Mouse (Mus musculus) liver, adult 2 months (tissue): ENCODE measurements at regions not wholly inside any gene's neighbourhood (a gene's known extent, or its start where the extent isn't known, plus 50 kb on each side); places are given as distances from the start of the nearest gene placed in this dataset.

Experiments used
- CTCF ChIP-seq: fragments of 200-500 bp; IDR thresholded peaks from 2 replicates; pipeline ENCODE4 v1.5.1; 2011; ENCODE audit warnings: low read depth, low read length, control low read depth
- POLR2A ChIP-seq: fragments of 200-500 bp; IDR thresholded peaks from 2 replicates; pipeline ENCODE4 v1.6.1; 2011; ENCODE audit warnings: low read length, control low read depth; ENCODE audit not compliant: insufficient read depth; ENCODE audit errors: extremely low read depth

DNA sequence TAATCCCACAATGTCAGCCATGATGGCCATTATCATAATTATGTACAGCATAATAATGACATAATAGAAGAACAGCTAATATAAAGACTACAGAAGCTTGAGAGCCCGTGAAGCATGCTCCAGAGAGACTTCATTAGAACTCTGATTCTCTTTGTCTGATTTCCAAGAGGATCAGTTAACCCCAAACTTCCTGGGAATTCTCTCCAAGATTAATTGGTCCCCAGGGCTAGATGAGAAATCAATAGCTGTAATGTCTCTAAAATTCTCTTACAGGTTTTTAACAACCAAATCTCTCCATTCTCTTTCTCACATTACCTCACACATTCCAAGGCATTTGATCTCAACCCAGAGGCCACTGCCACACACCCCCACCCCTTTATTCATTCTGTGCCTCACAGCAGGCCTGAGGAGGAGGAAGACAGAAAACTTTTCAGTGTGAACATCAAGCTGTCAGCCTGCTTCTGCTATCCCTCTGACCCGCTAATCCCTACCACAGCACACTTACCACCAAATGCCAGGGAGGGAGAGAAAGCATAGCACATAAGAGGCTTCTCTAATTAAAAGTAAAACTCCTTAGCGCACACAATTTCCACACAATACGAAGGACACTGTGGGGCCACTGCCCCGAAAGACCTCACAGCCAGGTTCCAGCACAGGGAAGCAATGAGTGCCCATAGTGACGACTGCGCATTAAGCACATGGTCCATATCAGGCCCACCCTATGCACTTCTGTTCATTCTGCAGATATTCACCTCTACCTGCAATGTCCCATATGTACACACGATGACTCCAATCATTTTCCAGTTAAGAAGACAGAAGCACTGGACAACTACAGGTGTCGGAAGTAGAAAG is 60.4 kb upstream of the Adamts3 start:
- TF ChIP-seq CTCF (no peak), POLR2A (no peak)
